Mouse (Mus musculus) CH12.LX (cell line): ENCODE data around the gene Fndc4. TPM values are rescaled to one million over a fixed set of nuclear protein-coding genes. Genes with fewer than 3 reads are reported as not detected.

Experiments
- DNase-seq: peaks from one replicate; pipeline ENCODE4 v3.0.0-alpha.2; 2013; ENCODE audit errors: extremely low read depth
- H3K27ac ChIP-seq: 2 replicates; pipeline ENCODE4 v1.5.1; 2012; ENCODE audit warnings: low read depth, mild to moderate bottlenecking, control low read depth, moderate library complexity; ENCODE audit not compliant: insufficient read depth
- H3K27me3 ChIP-seq: replicated peaks from 2 replicates; pipeline ENCODE3; 2012; ENCODE audit warnings: inconsistent platforms
- H3K36me3 ChIP-seq, 2 experiments: replicated peaks in 1 of 2; 2 replicates each; pipeline versions ENCODE3 to v1.6.1; 2012; ENCODE audit warnings: inconsistent platforms in 1 of 2, low read length in 1 of 2, mild to moderate bottlenecking in 1 of 2, mixed read lengths in 1 of 2, moderate library complexity in 1 of 2; ENCODE audit not compliant: control insufficient read depth in 1 of 2, insufficient read depth in 1 of 2
- H3K4me1 ChIP-seq, 2 experiments: 2 replicates each; pipeline ENCODE4 v1.6.1; 2012; ENCODE audit warnings: inconsistent platforms in 1 of 2, moderate library complexity in 1 of 2; ENCODE audit not compliant: insufficient read depth in 2 of 2, control insufficient read depth in 1 of 2
- H3K4me2 ChIP-seq: 2 replicates; pipeline ENCODE4 v1.6.1; 2012; ENCODE audit warnings: low read depth, mild to moderate bottlenecking, control low read depth; ENCODE audit not compliant: poor library complexity, insufficient read depth, severe bottlenecking
- H3K4me3 ChIP-seq, 3 experiments: fragments of 150-350 bp in 1 of 3; sonication (generic) in 1 of 3; replicated peaks in 1 of 3; 2 replicates each; pipeline versions ENCODE3 to v1.5.1; 2011 to 2012; ENCODE audit warnings: low read depth in 2 of 3, low read length in 2 of 3, mild to moderate bottlenecking in 2 of 3, moderate library complexity in 2 of 3, control low read depth in 1 of 3, improper control_type of control experiment in 1 of 3, inconsistent platforms in 1 of 3, mixed read lengths in 1 of 3; ENCODE audit not compliant: poor library complexity in 1 of 3
- H3K79me2 ChIP-seq: replicated peaks from 2 replicates; pipeline ENCODE4 v1.6.1; 2012; ENCODE audit warnings: mild to moderate bottlenecking, moderate library complexity; ENCODE audit not compliant: control insufficient read depth, poor library complexity, insufficient read depth, severe bottlenecking; ENCODE audit errors: extremely low read depth
- H3K9ac ChIP-seq: 2 replicates; pipeline ENCODE4 v1.6.1; 2012; ENCODE audit warnings: low read depth, mild to moderate bottlenecking, control low read depth, moderate library complexity; ENCODE audit not compliant: insufficient read depth
- H3K9me3 ChIP-seq: replicated peaks from 2 replicates; pipeline ENCODE3; 2012; ENCODE audit warnings: low read length, inconsistent platforms, mixed read lengths
- BHLHE40 ChIP-seq: IDR thresholded peaks from 2 replicates; pipeline ENCODE4 v1.6.1; 2011; ENCODE audit warnings: mild to moderate bottlenecking, low read depth, low read length, improper control_type of control experiment
- CHD1 ChIP-seq: IDR thresholded peaks from 2 replicates; pipeline ENCODE4 v1.6.1; 2012; ENCODE audit warnings: low read depth, low read length, improper control_type of control experiment, inconsistent platforms
- CHD2 ChIP-seq: IDR thresholded peaks from 2 replicates; pipeline ENCODE4 v1.6.1; 2011; ENCODE audit warnings: low read length, improper control_type of control experiment
- E2F4 ChIP-seq: IDR thresholded peaks from 2 replicates; pipeline ENCODE4 v1.6.1; 2011; ENCODE audit warnings: low read depth, low read length, improper control_type of control experiment; ENCODE audit not compliant: insufficient replicate concordance
- ELF1 ChIP-seq: IDR thresholded peaks from 2 replicates; pipeline ENCODE4 v1.6.1; 2014; ENCODE audit warnings: low read depth, mild to moderate bottlenecking, inconsistent platforms, low read length, improper control_type of control experiment
- GABPA ChIP-seq: IDR thresholded peaks from 2 replicates; pipeline ENCODE4 v1.6.1; 2012; ENCODE audit warnings: low read depth, low read length, improper control_type of control experiment, inconsistent platforms; ENCODE audit not compliant: insufficient replicate concordance
- HCFC1 ChIP-seq: IDR thresholded peaks from 2 replicates; pipeline ENCODE4 v1.6.1; 2012; ENCODE audit warnings: low read depth, mild to moderate bottlenecking, inconsistent platforms, low read length, improper control_type of control experiment
- IRF4 ChIP-seq: IDR thresholded peaks from 2 replicates; pipeline ENCODE4 v1.6.1; 2014; ENCODE audit warnings: low read depth, mild to moderate bottlenecking, inconsistent platforms, low read length, improper control_type of control experiment
- JUN ChIP-seq: IDR thresholded peaks from 2 replicates; pipeline ENCODE4 v1.6.1; 2011; ENCODE audit warnings: low read depth, mild to moderate bottlenecking, low read length, improper control_type of control experiment, moderate library complexity; ENCODE audit not compliant: insufficient read depth
- KAT2A ChIP-seq: IDR thresholded peaks from 2 replicates; pipeline ENCODE4 v1.6.1; 2012; ENCODE audit warnings: low read length, improper control_type of control experiment, inconsistent platforms; ENCODE audit not compliant: insufficient replicate concordance
- MAX ChIP-seq: IDR thresholded peaks from 2 replicates; pipeline ENCODE4 v1.6.1; 2011; ENCODE audit warnings: low read length, improper control_type of control experiment
- MAZ ChIP-seq: IDR thresholded peaks from 2 replicates; pipeline ENCODE4 v1.6.1; 2012; ENCODE audit warnings: low read depth, mild to moderate bottlenecking, inconsistent platforms, low read length, improper control_type of control experiment, moderate library complexity
- MEF2A ChIP-seq: IDR thresholded peaks from 2 replicates; pipeline ENCODE4 v1.6.1; 2014; ENCODE audit warnings: low read depth, mild to moderate bottlenecking, inconsistent platforms, low read length, improper control_type of control experiment, borderline replicate concordance
- MXI1 ChIP-seq: IDR thresholded peaks from 2 replicates; pipeline ENCODE4 v1.6.1; 2011; ENCODE audit warnings: mild to moderate bottlenecking, low read depth, low read length, improper control_type of control experiment
- MYC ChIP-seq: IDR thresholded peaks from 2 replicates; pipeline ENCODE4 v1.6.1; 2011; ENCODE audit warnings: low read depth, mild to moderate bottlenecking, improper control_type of control experiment, low read length
- NELFE ChIP-seq: IDR thresholded peaks from 2 replicates; pipeline ENCODE4 v1.6.1; 2011; ENCODE audit warnings: low read depth, low read length, improper control_type of control experiment
- NRF1 ChIP-seq: IDR thresholded peaks from 2 replicates; pipeline ENCODE4 v1.6.1; 2014; ENCODE audit warnings: low read depth, mild to moderate bottlenecking, inconsistent platforms, low read length, improper control_type of control experiment, moderate library complexity
- POLR2A ChIP-seq: IDR thresholded peaks from 2 replicates; pipeline ENCODE4 v1.6.1; 2011; ENCODE audit warnings: low read depth, mild to moderate bottlenecking, improper control_type of control experiment, low read length
- POLR2AphosphoS2 ChIP-seq: IDR thresholded peaks from 2 replicates; pipeline ENCODE4 v1.6.1; 2011; ENCODE audit warnings: low read depth, low read length, improper control_type of control experiment
- RAD21 ChIP-seq: IDR thresholded peaks from 2 replicates; pipeline ENCODE4 v1.6.1; 2011; ENCODE audit warnings: low read depth, mild to moderate bottlenecking, low read length, improper control_type of control experiment, moderate library complexity
- SIN3A ChIP-seq: IDR thresholded peaks from 2 replicates; pipeline ENCODE4 v1.6.1; 2012; ENCODE audit warnings: low read length, improper control_type of control experiment, inconsistent platforms
- SMC3 ChIP-seq: IDR thresholded peaks from 2 replicates; pipeline ENCODE4 v1.6.1; 2011; ENCODE audit warnings: low read depth, low read length, improper control_type of control experiment
- TBP ChIP-seq: conservative IDR thresholded peaks from 2 replicates; pipeline ENCODE4 v1.6.1; 2011; ENCODE audit warnings: low read depth, low read length, improper control_type of control experiment
- TCF12 ChIP-seq: IDR thresholded peaks from 2 replicates; pipeline ENCODE4 v1.6.1; 2014; ENCODE audit warnings: low read depth, mild to moderate bottlenecking, inconsistent platforms, low read length, improper control_type of control experiment
- UBTF ChIP-seq: IDR thresholded peaks from 2 replicates; pipeline ENCODE4 v1.6.1; 2012; ENCODE audit warnings: low read depth, mild to moderate bottlenecking, inconsistent platforms, low read length, improper control_type of control experiment, moderate library complexity
- USF2 ChIP-seq: conservative IDR thresholded peaks from 2 replicates; pipeline ENCODE4 v1.6.1; 2011; ENCODE audit warnings: low read depth, low read length, improper control_type of control experiment
- ZC3H11A ChIP-seq: IDR thresholded peaks from 2 replicates; pipeline ENCODE4 v1.6.1; 2012; ENCODE audit warnings: low read depth, mild to moderate bottlenecking, inconsistent platforms, low read length, improper control_type of control experiment
- ZKSCAN1 ChIP-seq: IDR thresholded peaks from 2 replicates; pipeline ENCODE4 v1.6.1; 2012; ENCODE audit warnings: low read depth, inconsistent platforms, low read length, improper control_type of control experiment, borderline replicate concordance
- ZMIZ1 ChIP-seq: IDR thresholded peaks from 2 replicates; pipeline ENCODE4 v1.6.1; 2012; ENCODE audit warnings: low read depth, mild to moderate bottlenecking, inconsistent platforms, low read length, improper control_type of control experiment
- ZNF384 ChIP-seq: IDR thresholded peaks from 2 replicates; pipeline ENCODE4 v1.6.1; 2012; ENCODE audit warnings: low read depth, low read length, improper control_type of control experiment, inconsistent platforms
- dilution Hi-C: fragments of 300-500 bp; cut with MboI; formaldehyde crosslinking; loops from 2 replicates; pipeline ENCODE4 v1.14.3; 2020; ENCODE audit warnings: low sequenced_read_pairs; ENCODE audit not compliant: extremely low pct_unique_long_range_greater_than_20kb, extremely low pct_ligation_motif_present
- in situ Hi-C: fragments of 300-500 bp; cut with MboI; formaldehyde crosslinking; loops from 3 replicates; pipeline ENCODE4 v1.14.3; 2019; ENCODE audit warnings: low sequenced_read_pairs, low pct_ligation_motif_present, low pct_unique_long_range_greater_than_20kb, mixed read lengths
- polyA plus RNA-seq: library from polyadenylated mRNA; unstranded; fragments of >175 nt; gene quantifications from 2 replicates; pipeline ENCODE4 v1.2.1, GENCODE M21; 2012; ENCODE audit warnings: low read depth; ENCODE audit not compliant: insufficient read length
- total RNA-seq, 2 experiments: library from RNA; depleted of rRNA; stranded (reverse); fragments of 300-350 nt in 1 of 2; fragments of >200 nt in 1 of 2; gene quantifications; 2 replicates each; pipeline ENCODE4 v1.2.3; 2012 to 2014

Gene Fndc4
- total and polyA plus RNA-seq, 3 experiments, result 0.13 TPM; not detected in 2

- peaks cover 43% of the 10 kb centered on the region for H3K27me3 ChIP-seq
- H3K9me3 ChIP-seq, result no peaks in the 10 kb centered on the region
- H3K79me2 ChIP-seq, result no peaks in the 10 kb centered on the region
- TF ChIP-seq IRF4 (no peak), MAZ (no peak), ZMIZ1 (0 out of 2 replicates have a peak, but pooled peaks have one; percentile 43), NELFE (peak; percentile 86), POLR2AphosphoS2 (no peak), ELF1 (no peak), TCF12 (no peak)
- in situ Hi-C loops, result no loop called here
- H3K9ac ChIP-seq, result peak overlapping the region; percentile 34
- peak overlapping the region; percentile 23; the same call in 1 of the 2 replicates for H3K4me2 ChIP-seq
- no peak overlapping the region for H3K27ac ChIP-seq
- DNase-seq, result no peak
- peaks cover 3 to 5% of the 10 kb centered on the region in 2 experiments for H3K36me3 ChIP-seq
- H3K4me1 ChIP-seq, result peaks cover 9 to 33% of the 10 kb centered on the region in 2 experiments; a peak in 3 of 4 replicates
- peak overlapping the region; percentile 55 to 93 (median 62) for H3K4me3 ChIP-seq
- dilution Hi-C loops, result no loop called here
Measured at GRCm38 (mm10) chr5:31291361-31291688, 4.6 kb downstream of the Fndc4 start.

GRCm38 (mm10) chr5:31290521-31291360 is 5.1 kb downstream of the Fndc4 start, which contains the start of gene Ift172:
Gene Ift172, minus strand, starts transcription at chr5:31291116.
- dilution Hi-C loops (no loop called here), in situ Hi-C loops (no loop called here)
- H3K27ac ChIP-seq, result peak within 1 kb of the TSS; percentile 98
- peaks cover 9 to 33% of the 10 kb centered on the region in 2 experiments; a peak in 3 of 4 replicates for H3K4me1 ChIP-seq
- peaks cover 38% of the 10 kb centered on the region for H3K27me3 ChIP-seq
- H3K4me2 ChIP-seq, result peak within 1 kb of the TSS; percentile 82
- no peaks in the 10 kb centered on the region for H3K9me3 ChIP-seq
- H3K9ac ChIP-seq, result peak within 1 kb of the TSS; percentile 89
- H3K79me2 ChIP-seq, result no peaks in the 10 kb centered on the region
- H3K4me3 ChIP-seq, result peak within 1 kb of the TSS; percentile 55 to 93 (median 62)
- peaks cover 8 to 11% of the 10 kb centered on the region in 2 experiments for H3K36me3 ChIP-seq
- DNase-seq, result peak; percentile 99
- TF ChIP-seq ZKSCAN1, result no peak
- TF ChIP-seq NELFE, result peak; percentile 32; the same call in 1 of the 2 replicates
- TF ChIP-seq IRF4, result no peak; the same call in 1 of the 2 replicates
- no peak for TF ChIP-seq CHD2
- TF ChIP-seq RAD21, result no peak
- no peak for TF ChIP-seq SMC3
- TF ChIP-seq GABPA, result peak; percentile 76
- TF ChIP-seq SIN3A, result peak; percentile 81; the same call in 1 of the 2 replicates
- peak; percentile 78 for TF ChIP-seq BHLHE40
- no peak; the same call in 1 of the 2 replicates for TF ChIP-seq KAT2A
- peak; percentile 84 for TF ChIP-seq HCFC1
- TF ChIP-seq USF2, result no peak; the same call in 1 of the 2 replicates
- peak; percentile 84 for TF ChIP-seq POLR2A
- no peak for TF ChIP-seq MYC
- TF ChIP-seq E2F4, result no peak
- no peak for TF ChIP-seq ZMIZ1
- no peak for TF ChIP-seq CHD1
- TF ChIP-seq MEF2A, result peak; percentile 13; the same call in 1 of the 2 replicates
- no peak for TF ChIP-seq JUN
- TF ChIP-seq ZC3H11A, result no peak
- TF ChIP-seq MXI1, result peak; percentile 86
- peak; percentile 80 for TF ChIP-seq TBP
- TF ChIP-seq NRF1, result peak; percentile 100
- TF ChIP-seq MAX, result peak; percentile 18; the same call in 1 of the 2 replicates
- peak; percentile 66 for TF ChIP-seq ZNF384
- TF ChIP-seq POLR2AphosphoS2, result no peak
- TF ChIP-seq UBTF, result no peak
